Mouse (Mus musculus): Measurements from ENCODE around the gene Tbx5.
"Not testable (repeated sequence)": the region's sequence is repeated elsewhere in the genome, so short reads cannot be mapped to it uniquely, and the experiment has no call there.

Tbx5 gene

DNA sequence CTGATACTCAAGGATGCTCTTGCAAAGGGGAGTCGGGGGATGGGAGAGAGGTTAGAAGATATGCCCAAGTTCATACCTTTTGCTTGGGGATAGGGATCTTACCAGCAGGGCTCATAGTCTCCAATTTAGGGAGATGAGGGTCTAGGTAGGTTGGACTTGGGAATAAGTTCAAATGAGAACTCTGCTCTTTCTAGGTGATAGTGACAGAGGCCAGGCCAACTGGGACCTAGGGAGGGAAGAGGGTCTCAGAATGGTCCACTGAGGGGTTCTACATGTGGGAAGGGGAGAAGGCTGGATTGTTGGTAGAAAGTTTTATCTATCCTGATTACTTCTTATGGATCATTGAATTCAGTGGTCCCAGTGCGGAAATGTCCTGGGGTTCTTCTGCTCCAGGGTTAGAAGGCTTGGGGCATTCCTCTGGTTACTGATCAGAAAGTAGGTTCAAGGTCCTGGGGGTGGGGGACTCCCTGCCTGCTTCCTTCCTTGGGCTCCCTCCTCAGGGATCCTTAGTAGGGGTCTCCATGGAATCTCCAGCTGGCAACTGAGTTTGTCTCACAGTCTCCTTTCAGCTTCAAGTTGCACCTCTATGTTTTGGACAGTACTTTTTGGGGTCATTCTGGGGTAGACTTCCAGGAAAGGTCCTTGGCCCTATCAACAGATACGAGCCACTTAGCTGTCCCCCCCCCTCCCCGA, 10.4 kb downstream of the Tbx5 start:
- in situ Hi-C loops (cut with MboI, MseI), result no loop called here

DNA sequence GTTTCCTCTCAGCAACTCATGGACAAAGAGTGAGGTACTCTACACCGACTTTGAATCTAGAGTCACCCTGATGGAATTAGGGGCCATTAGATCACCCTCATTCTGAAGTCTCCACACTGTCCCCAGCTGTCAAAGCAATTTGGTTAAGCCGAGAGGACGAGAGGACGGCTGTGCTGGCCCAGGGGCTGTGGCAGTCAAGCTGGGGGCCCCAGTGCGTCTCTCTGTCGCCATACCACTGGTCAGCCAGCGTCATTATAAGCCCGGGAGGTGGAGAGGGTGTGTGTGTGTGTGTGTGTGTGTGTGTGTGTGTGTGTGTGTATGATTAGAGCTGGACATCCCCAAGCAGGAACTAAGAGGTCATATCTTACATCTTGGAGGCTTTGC, 10.9 kb downstream of the Tbx5 start:
- in situ Hi-C loops (cut with MboI, MseI), result no loop called here

DNA sequence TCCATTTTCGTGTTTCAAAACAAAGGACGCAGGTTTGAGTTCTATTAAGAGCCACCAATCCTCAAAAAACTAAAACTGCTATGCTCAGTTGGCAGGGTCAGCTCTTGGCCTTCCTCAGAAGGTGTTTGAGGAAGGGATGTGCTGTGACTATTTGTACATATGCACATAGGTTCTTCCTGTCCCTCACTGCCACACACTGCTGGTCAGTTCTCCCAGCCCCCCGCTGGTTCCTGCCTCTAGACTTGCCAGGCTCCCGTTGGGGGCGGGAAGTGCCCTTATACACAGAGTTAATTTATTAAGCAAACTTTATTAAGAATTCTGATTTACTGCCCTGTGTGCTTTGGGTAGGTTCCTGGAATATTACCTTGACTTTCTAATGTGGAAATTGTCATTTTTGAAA, 11.9 kb downstream of the Tbx5 start:
- in situ Hi-C loops (cut with MboI, MseI), result no loop called here

DNA sequence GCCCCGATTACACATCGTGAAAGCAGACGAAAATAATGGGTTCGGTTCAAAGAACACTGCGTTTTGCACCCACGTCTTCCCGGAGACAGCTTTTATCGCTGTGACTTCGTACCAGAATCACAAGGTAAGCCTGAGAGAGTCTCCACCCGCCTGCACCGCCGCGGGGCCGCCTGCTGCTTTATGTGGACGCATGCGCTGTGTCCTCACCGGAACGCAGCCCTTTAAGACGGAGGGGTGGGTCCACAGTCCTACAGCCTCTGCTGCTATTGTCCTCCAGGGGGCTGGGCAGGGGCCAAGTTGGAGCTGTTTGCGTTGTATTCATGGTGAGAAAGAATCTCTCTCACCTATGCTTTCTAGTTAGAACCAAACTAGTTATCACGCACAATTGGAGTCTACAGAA, 12.5 kb downstream of the Tbx5 start:
- in situ Hi-C loops (cut with MboI, MseI), result no loop called here

DNA sequence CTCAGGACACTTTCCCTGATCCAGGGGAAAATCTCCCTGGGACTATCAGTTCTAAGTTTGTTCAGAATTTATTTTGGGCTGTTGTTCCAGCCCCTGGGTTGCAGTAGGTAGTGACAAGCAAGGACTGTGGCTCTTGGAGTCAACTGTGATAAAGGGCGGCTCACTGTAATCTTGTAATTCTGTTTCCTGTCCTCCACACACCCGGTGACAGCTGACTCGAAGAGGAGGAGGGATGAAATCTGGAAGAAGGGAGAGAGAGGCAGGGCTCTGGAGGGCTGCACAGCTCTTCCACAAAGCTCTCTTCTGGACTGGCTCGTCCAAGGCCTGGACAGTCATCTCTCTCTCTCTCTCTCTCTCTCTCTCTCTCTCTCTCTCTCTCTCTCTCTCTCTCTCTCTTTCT, 24.6 kb downstream of the Tbx5 start:
- in situ Hi-C loops (cut with MboI, MseI), result no loop called here

DNA sequence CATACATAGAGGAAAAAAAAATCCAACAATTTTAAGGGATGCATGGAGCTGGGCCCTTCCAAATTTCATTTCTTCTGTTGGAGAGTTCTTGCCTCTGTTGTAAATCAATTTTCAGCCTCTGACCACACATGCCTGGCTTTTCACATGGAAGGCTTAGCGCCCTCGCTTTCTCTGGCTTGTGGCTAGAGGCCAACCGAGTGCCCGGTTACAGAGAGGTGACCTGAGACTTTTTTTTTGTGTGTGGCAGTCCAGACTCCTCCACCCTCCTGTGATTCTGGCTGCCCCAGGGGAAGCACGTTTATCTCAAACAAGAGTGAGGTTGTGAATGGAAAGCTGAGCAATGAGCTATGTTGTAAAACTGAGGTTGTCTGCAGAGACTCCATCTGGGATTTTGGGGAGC, 28.8 kb downstream of the Tbx5 start:
- in situ Hi-C loops (cut with MboI, MseI), result no loop called here

DNA sequence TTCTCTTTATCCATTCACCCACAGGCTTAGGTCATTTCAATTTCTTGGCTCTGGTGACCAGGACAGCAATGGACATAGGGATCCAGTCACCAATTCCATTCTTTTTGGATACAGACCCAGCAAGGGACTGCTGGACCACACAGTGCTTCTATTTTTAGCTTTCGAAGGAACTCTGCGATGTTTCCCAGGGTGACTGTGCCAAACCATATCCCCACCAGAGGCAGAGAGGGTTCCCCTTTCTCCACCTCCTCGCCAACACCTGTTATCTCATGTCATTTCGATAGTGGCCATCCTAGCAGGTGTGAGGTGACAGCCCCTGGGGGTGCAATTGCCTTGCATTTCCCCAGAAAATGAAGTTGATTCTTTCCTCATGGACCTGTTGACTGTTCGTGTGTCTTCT, 30.0 kb downstream of the Tbx5 start:
- in situ Hi-C loops (cut with MboI, MseI), result no loop called here

DNA sequence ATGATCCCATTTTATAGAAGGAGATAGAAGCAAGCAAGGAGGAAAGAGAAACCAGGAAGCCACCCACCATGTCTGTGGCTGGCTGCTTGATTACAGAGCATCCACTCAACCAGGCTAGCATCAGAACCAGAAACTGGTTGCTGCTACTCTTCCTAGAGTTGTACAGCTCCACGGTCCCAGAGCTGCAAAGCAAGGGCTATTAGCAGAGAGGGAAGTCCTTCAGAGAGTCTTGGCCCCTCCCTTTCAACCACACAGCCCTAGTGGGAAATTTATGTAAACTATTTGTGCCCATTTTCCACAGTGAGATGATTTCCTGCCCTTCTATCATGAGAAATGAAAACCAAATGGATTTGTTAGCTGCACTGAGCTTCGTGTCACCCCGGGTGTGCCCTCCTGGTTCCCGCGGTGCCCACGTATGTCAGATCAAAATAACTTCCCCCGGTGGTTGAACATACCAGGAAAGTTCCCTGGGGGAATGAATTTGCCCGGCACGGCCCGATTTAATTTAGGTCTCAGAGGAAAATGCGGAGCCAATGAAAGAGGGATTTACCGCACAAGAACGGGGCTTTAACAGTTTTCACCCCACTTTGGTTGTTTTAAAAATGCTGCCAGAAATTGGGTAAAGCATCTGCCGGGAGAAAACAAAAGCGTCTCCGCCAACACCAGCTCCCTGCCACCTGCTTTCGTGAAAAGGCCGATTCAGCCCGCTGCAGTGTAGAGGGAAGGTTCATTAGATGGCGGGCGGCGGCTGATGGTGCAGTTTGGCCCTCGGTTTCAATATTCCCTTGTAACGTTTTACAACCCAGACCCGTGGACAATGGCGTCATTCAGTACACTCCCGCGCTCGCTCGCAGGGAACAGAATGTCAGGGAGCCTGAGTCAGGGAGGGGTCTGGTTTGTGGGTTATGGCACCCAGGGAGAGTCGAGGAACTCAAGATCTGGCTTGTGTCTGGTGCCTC, 34.1 kb downstream of the Tbx5 start:
- in situ Hi-C loops (cut with MboI, MseI), result no loop called here

DNA sequence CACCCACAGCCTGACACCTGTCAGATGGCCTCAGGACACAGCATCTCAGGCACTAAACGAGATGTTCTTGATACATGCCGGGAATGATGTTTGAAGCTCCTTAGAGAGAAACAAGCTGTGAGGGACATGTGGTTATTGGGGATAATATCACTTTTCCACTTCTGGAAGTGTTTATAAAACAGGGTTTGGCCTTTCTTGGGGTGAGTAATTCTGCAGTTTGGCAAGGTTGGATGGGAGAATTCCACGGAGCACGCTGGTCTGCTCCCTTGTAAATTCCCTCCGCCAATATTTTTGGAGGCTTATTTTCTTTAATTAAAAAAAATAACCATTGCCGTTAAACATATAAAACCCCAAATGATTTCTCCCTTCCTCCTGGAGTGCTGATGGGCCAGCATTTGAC, 35.5 kb downstream of the Tbx5 start:
- in situ Hi-C loops (cut with MboI, MseI), result no loop called here

DNA sequence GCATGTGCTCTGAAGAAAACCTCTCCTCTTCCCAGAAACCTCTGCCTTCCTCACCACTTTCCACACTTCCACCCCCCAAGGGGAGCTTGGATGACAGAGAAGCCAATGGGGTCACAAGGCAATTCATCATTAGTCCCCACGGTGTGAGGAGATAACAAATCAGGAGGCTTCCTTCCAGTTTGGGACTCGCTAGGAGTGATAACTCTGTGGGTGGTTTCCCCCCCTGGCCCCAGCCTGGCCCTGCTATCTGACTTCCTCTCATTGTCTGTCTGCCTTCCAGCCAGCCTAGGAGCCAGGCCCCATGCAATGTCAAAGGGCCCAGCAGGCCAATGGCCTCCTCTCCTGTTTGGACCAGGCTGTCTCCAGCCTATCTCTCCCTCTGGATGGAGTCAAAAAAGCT, 43.0 kb downstream of the Tbx5 start:
- in situ Hi-C loops (cut with MboI, MseI), result no loop called here

DNA sequence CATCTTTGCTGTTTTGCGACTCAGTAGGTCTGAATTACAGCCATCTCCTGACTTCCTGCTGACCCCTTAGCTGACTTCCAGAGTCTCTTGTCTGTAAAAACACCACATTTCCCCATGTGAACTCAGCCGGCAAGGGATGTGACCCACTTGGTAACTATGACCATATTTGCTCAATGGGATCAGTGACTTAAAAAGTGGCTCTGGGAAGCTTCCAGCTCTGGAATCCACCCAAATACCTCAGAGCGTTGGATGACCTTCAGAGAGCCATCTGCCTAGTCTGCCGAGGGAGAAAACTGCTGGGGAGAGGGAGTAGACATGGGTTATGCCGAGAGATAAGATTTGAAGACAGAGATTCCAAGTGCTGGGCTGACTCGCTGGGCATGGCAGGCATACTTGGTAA, 44.7 kb downstream of the Tbx5 start:
- in situ Hi-C loops (cut with MboI, MseI), result no loop called here

DNA sequence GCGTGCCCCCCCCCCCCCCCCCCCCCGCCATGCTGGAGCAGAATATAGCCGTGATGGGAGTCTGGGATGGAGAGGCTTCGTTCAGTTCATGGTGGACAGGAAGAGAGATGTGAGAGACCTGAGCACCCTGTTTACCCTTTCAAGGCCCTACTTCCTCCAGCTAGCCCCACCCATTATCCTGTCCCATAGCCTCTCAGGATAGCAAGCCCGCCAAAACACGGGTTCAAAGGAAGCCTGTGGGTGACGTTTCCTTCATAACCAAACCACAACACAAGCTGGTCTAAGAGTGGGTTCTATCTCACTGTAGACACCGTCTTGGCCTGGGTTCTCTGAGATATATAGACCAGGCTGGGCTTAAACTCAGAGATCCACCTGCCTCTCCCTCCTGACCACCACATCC, 53.1 kb downstream of the Tbx5 start:
- in situ Hi-C loops (cut with MboI, MseI), result no loop called here

DNA sequence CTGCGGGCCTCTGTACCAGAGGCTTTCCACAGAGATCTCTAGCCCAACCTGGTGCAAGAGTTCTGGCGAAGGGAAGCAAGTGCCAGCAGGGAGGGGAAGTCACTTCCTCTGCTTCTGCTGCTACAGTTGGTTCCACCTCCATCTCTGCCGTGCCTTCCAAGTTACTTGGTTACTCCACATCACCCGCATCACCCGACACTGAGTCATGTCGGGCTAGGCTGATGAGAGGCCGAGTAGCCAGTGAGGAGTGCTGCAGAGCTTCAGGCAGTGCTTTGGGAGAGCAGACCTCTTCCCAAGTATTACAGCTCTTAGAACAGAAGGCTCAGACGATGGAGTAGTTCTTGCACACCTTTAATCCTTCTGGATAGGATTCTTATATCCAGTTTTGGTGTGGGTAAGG, 54.9 kb downstream of the Tbx5 start:
- in situ Hi-C loops (cut with MboI, MseI), result no loop called here

DNA sequence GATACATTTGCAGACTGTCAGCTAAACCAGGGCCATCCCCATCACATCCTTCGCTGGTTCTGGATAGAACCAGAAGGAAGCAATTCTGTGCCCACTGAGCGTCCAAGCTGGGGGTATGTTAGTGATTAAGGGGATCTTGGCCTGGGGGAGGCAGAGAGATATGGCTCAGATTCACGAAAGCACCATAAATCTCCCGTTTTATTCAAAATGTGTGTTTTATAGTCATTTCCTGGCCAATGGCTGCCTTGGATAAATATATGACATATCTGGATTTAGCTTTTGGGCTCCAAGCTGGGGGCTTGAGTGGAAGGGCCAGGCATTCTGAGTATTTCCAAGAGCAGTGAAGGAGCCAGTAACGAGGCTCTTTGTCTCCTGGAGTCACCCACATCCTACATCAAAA, 59.5 kb downstream of the Tbx5 start:
- in situ Hi-C loops (cut with MboI, MseI), result no loop called here

DNA sequence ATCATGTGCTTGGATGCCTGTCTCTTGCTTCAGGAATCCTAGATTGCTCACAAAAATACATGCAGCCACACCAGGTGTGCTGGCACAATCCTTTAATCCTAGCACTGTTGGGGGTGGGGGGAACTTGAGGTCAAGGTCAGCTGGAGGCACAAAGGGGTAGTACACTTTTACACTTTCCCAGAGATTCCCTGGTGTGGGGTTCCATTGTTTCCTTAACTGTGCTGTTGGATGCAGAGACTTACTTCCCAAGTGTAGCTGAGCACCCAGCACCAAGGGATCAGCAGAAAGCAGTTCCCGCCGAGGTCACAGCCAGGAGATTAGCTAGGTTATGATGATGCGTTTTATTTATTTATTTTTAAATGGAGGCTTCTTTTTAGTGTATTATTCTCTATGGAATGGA, 60.6 kb downstream of the Tbx5 start:
- in situ Hi-C loops (cut with MboI, MseI), result no loop called here

DNA sequence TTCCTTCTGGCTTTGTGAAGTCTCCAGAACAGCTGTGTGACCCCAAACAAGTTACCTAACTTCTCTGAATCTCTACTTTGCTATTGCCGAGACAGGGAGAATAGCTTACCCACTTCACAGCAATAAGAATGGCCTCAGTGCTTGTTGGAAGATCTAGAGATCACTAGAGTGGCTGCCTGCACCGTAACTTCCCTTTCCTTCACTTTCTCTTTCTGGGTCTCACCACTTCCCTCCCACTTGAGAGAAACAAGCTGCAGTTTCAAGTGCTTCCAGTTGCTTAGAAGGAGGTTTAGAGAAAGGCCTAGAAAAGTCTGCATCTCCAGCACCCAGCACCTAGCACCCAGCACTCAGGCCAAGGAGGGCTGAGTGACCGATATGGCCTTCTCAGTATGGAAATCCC, 64.1 kb downstream of the Tbx5 start:
- in situ Hi-C loops (cut with MboI, MseI), result no loop called here

DNA sequence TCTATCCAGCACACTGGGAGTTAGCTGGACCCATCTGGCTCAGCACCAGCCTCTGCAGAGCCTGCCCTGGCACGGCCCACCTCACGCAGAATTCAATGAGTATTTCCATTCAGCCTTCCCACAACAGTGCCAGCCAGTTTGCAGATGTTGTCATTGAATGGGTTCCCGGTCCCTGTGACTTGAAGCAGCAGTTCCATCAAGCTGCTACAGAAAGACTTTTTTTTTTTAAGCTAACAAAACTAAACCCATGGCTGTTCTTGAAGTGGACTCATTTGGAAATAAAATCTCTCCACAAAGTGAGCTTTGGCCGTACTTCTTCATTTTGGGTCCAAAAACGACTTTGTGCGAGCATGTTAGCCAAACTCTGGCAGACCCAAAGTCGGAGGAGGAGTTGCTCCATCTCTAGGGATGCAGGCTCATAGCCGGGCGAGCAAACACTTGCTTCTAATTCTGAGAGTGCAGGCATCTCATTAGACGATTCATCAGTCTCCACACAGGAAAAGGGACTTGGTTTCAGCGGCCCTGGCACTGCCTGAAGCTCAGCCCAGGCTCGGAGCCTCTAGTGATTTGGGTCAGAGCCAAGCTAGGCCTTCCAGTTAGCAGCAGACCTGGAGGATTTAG, 84.2 kb downstream of the Tbx5 start:
- in situ Hi-C loops (cut with MboI, MseI), result no loop called here

DNA sequence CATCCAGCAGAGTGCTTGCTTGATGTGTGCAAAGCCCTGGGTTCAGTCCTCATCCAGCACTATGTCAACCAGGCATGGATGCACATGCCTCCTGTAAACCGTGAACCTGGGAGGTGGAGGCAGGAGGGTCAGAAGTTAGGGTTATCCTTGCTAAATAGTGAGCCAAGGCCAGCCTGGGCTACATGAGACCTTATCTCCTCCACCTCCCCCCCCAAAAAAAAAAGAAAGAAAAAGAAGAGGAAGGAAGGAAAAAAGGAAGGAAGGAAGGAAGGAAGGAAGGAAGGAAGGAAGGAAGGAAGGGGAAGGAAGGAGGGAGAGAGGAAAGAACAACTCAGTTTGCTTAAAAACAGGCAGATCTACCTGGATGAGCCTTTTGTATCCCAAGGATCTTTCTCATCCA, 85.9 kb downstream of the Tbx5 start:
- in situ Hi-C loops (cut with MboI, MseI), result not testable (repeated sequence)

DNA sequence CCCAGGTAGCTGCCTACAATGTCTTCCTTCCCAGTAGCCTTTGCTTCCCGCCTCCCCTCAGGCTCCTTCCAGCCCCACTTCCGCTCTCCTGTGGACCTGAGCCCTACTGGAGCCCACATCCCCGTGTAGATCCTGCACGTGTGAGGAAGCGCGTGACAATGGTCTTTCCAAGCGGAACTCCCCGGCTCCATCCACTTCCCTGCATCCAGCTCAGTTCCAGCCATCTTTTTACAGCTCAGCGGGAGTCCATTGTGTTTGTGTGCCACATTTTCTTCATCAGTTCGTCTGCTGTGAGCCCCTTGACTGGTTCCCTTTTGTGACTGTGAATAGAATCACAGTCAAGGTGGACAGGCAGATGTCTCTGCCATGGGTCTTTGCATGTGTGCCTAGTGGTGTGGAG, 88.5 kb downstream of the Tbx5 start:
- in situ Hi-C loops (cut with MboI, MseI), result no loop called here

DNA sequence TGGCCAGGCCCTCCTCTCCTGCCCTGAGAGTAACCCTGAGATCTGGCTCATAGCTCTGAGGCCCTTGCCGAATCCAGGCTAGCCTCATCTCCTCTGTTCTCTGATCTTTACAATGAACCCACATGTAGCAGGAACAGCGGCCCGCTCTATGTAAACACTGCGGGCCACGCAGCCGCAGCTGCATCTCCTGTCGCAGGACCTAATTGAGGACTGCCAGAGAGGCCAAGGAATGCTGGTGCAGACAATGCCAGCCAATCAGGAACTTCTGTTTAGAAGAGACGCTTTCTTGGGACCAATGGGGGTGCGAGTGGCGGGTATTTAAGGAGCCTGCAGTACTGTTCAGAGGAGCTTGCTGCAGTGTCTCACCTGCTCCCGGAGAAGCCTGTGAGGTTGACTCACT, 89.8 kb downstream of the Tbx5 start:
- in situ Hi-C loops (cut with MboI, MseI), result no loop called here

Data from T-helper 17 cell (primary cell).